Mouse (Mus musculus) intestine, embryonic 14.5 days (tissue): ENCODE results near the gene Tmem135. TPM values are rescaled to one million over a fixed set of nuclear protein-coding genes. Genes with fewer than 3 reads are reported as not detected.
"Not testable (repeated sequence)": the region's sequence is repeated elsewhere in the genome, so short reads cannot be mapped to it uniquely, and the experiment has no call there.

Experiments
- ATAC-seq: fragments of 200-750 bp; cut with Nextera tagmentation; replicated peaks from 2 replicates; pipeline ENCODE4 v1.8.0; 2017; ENCODE audit warnings: low read depth, moderate number of reproducible peaks, moderate TSS enrichment, moderate library complexity; ENCODE audit not compliant: low FRiP score, low TSS enrichment
- DNase-seq: peaks from one replicate; pipeline ENCODE4 v3.0.0-alpha.2; 2018; ENCODE audit warnings: low spot score
- H3K27ac ChIP-seq: fragments of 300-500 bp; sonication (generic); 2 replicates; pipeline ENCODE4 v1.5.1; 2014; ENCODE audit warnings: low read depth, mild to moderate bottlenecking, control low read depth
- H3K27me3 ChIP-seq: fragments of 300-500 bp; sonication (generic); replicated peaks from 2 replicates; pipeline ENCODE4 v1.6.1; 2014; ENCODE audit warnings: low read length, control low read depth; ENCODE audit not compliant: control insufficient read depth, insufficient read depth
- H3K36me3 ChIP-seq: fragments of 300-500 bp; sonication (generic); 2 replicates; pipeline ENCODE4 v1.6.1; 2014; ENCODE audit warnings: low read length, control low read depth; ENCODE audit not compliant: control insufficient read depth, insufficient read depth
- H3K4me1 ChIP-seq: fragments of 300-500 bp; sonication (generic); replicated peaks from 2 replicates; pipeline ENCODE4 v1.6.1; 2014; ENCODE audit warnings: low read length, control low read depth, mixed read lengths; ENCODE audit not compliant: control insufficient read depth, insufficient read depth
- H3K4me2 ChIP-seq: fragments of 300-500 bp; sonication (generic); 2 replicates; pipeline ENCODE4 v1.6.1; 2014; ENCODE audit warnings: low read length
- H3K4me3 ChIP-seq: fragments of 300-500 bp; sonication (generic); 2 replicates; pipeline ENCODE4 v1.5.1; 2014; ENCODE audit warnings: low read depth, low read length, control low read depth, mixed read lengths
- H3K9ac ChIP-seq: fragments of 300-500 bp; sonication (generic); 2 replicates; pipeline ENCODE4 v1.6.1; 2014; ENCODE audit warnings: mild to moderate bottlenecking, low read length
- H3K9me3 ChIP-seq: fragments of 300-500 bp; sonication (generic); 2 replicates; pipeline ENCODE4 v1.6.1; 2016; ENCODE audit warnings: low read length, control low read depth; ENCODE audit not compliant: control insufficient read depth
- WGBS: fragments of 180-500 bp; shearing (Covaris S2); extraction: QIAGEN DNeasy Blood & Tissue Kit; methylation state at CpG from one replicate; pipeline ENCODE4 v1.1.7; 2014; 5-methylcytosine and 5-hydroxymethylcytosine counted together
- polyA plus RNA-seq: library from polyadenylated mRNA; unstranded; fragments of >200 nt; fragmentation: Nextera tagmentation; extraction: Ambion mirVana; gene quantifications from 2 replicates; pipeline ENCODE4 v1.2.1, GENCODE M21; 2014

The Tmem135 gene
- polyA plus RNA-seq, 1 experiment from 2014 or later, result 30.4 TPM

- ATAC-seq (no peak), DNase-seq (no peak)
- peaks cover 19% of the 10 kb centered on the region for H3K4me1 ChIP-seq
- H3K4me2 ChIP-seq, result peak overlapping the region; percentile 69
- H3K27me3 ChIP-seq, result no peaks in the 10 kb centered on the region
- no peaks in the 10 kb centered on the region for H3K9me3 ChIP-seq
- 81% methylated on average over 1 of the region's 1 CpGs for WGBS
- no peak overlapping the region for H3K9ac ChIP-seq
- no peaks in the 10 kb centered on the region for H3K36me3 ChIP-seq
- no peak overlapping the region for H3K4me3 ChIP-seq
- H3K27ac ChIP-seq, result no peak overlapping the region
Measured at GRCm38 (mm10) chr7:89336434-89336833, 67.6 kb downstream of the Tmem135 start.

- no peaks in the 10 kb centered on the region for H3K9me3 ChIP-seq
- ATAC-seq, result no peak
- no peaks in the 10 kb centered on the region for H3K36me3 ChIP-seq
- H3K27ac ChIP-seq, result no peak overlapping the region
- peaks cover 19% of the 10 kb centered on the region for H3K4me1 ChIP-seq
- no peak for DNase-seq
- no peak overlapping the region for H3K9ac ChIP-seq
- H3K4me2 ChIP-seq, result no peak overlapping the region
- H3K4me3 ChIP-seq, result no peak overlapping the region
- no peaks in the 10 kb centered on the region for H3K27me3 ChIP-seq
Measured at GRCm38 (mm10) chr7:89335316-89335715, 68.7 kb downstream of the Tmem135 start.

- Histone ChIP-seq H3K9me3 (no peaks in the 10 kb centered on the region), H3K27me3 (no peaks in the 10 kb centered on the region), H3K9ac (no peak overlapping the region), H3K36me3 (no peaks in the 10 kb centered on the region), H3K4me2 (no peak overlapping the region), H3K27ac (no peak overlapping the region), H3K4me1 (0 out of 2 replicates have a peak, but pooled peaks cover 4% of the 10 kb centered on the region), H3K4me3 (no peak overlapping the region)
- ATAC-seq, result no peak
- WGBS, result 91% methylated on average over 1 of the region's 1 CpGs
- DNase-seq, result no peak
Measured at GRCm38 (mm10) chr7:89329896-89330295, 74.1 kb downstream of the Tmem135 start.

- H3K27ac ChIP-seq, result no peak overlapping the region
- ATAC-seq, result peak; percentile 59; the same call in 1 of the 2 replicates
Measured at GRCm38 (mm10) chr7:89327731-89328130, 76.3 kb downstream of the Tmem135 start.

GRCm38 (mm10) chr7:89326761-89327160 lies 77.3 kb downstream of the Tmem135 start:
- Histone ChIP-seq H3K36me3 (no peaks in the 10 kb centered on the region), H3K4me1 (0 out of 2 replicates have a peak, but pooled peaks cover 4% of the 10 kb centered on the region), H3K9ac (no peak overlapping the region), H3K4me2 (no peak overlapping the region), H3K4me3 (no peak overlapping the region), H3K9me3 (no peaks in the 10 kb centered on the region), H3K27me3 (no peaks in the 10 kb centered on the region), H3K27ac (no peak overlapping the region)
- ATAC-seq, result no peak
- no peak for DNase-seq
- 50% methylated on average over 4 of the region's 4 CpGs for WGBS

More at GRCm38 (mm10) chr7:89327731-89328130, 76.3 kb downstream of the Tmem135 start:
- WGBS, result 74% methylated on average over 5 of the region's 5 CpGs
- Histone ChIP-seq H3K4me3 (no peak overlapping the region), H3K36me3 (no peaks in the 10 kb centered on the region), H3K4me1 (0 out of 2 replicates have a peak, but pooled peaks cover 4% of the 10 kb centered on the region), H3K27me3 (no peaks in the 10 kb centered on the region), H3K9me3 (no peaks in the 10 kb centered on the region), H3K9ac (no peak overlapping the region), H3K4me2 (peak overlapping the region; percentile 20; the same call in 1 of the 2 replicates)
- no peak for DNase-seq

- Histone ChIP-seq H3K9ac (no peak overlapping the region), H3K4me2 (no peak overlapping the region), H3K9me3 (no peaks in the 10 kb centered on the region), H3K4me3 (no peak overlapping the region), H3K27ac (no peak overlapping the region), H3K4me1 (0 out of 2 replicates have a peak, but pooled peaks cover 4% of the 10 kb centered on the region), H3K27me3 (no peaks in the 10 kb centered on the region), H3K36me3 (no peaks in the 10 kb centered on the region)
- no peak for ATAC-seq
- WGBS, result 74% methylated on average over 5 of the region's 5 CpGs
- DNase-seq, result no peak
Measured at GRCm38 (mm10) chr7:89326202-89326601, 77.8 kb downstream of the Tmem135 start.

- not testable (repeated sequence) for H3K4me3 ChIP-seq, H3K9me3 ChIP-seq, H3K4me2 ChIP-seq, ATAC-seq, H3K9ac ChIP-seq, H3K36me3 ChIP-seq, DNase-seq, H3K4me1 ChIP-seq, H3K27ac ChIP-seq, H3K27me3 ChIP-seq
- 90% methylated on average over 4 of the region's 4 CpGs for WGBS
Measured at GRCm38 (mm10) chr7:89322741-89323140, 81.3 kb downstream of the Tmem135 start.

GRCm38 (mm10) chr7:89319351-89319750 lies 84.7 kb downstream of the Tmem135 start:
- Histone ChIP-seq H3K27me3 (no peaks in the 10 kb centered on the region), H3K4me1 (no peaks in the 10 kb centered on the region), H3K9ac (no peak overlapping the region), H3K4me2 (no peak overlapping the region), H3K4me3 (no peak overlapping the region), H3K27ac (no peak overlapping the region), H3K9me3 (no peaks in the 10 kb centered on the region), H3K36me3 (no peaks in the 10 kb centered on the region)
- 82% methylated on average over 1 of the region's 1 CpGs for WGBS
- ATAC-seq (no peak), DNase-seq (no peak)

- not testable (repeated sequence) for H3K9me3 ChIP-seq, DNase-seq, ATAC-seq, H3K9ac ChIP-seq, H3K36me3 ChIP-seq, H3K27me3 ChIP-seq, H3K4me3 ChIP-seq, H3K4me2 ChIP-seq, H3K4me1 ChIP-seq, H3K27ac ChIP-seq
- WGBS, result 86% methylated on average over 1 of the region's 1 CpGs
Measured at GRCm38 (mm10) chr7:89317088-89317487, 86.9 kb downstream of the Tmem135 start.
